Mouse (Mus musculus) left cerebral cortex, adult 8-10 months (tissue): ENCODE results near the gene March11. TPM values are rescaled to one million over a fixed set of nuclear protein-coding genes. Genes with fewer than 3 reads are reported as not detected.
A peak's percentile ranks its signal among the peaks of the same experiment; 100 is the strongest.

Experiments used
- DNase-seq, 2 experiments: peaks; one replicate each; pipeline ENCODE4 v3.0.0; 2022; ENCODE audit warnings: low spot score in 2 of 2
- total RNA-seq, 4 experiments: library from RNA; stranded (reverse); gene quantifications; 2 replicates each; pipeline ENCODE4 v1.2.4; 2022

Gene March11
- total RNA-seq, 4 experiments from 2014 or later, result 8.7 to 13.4 (median 10.3) TPM

DNA sequence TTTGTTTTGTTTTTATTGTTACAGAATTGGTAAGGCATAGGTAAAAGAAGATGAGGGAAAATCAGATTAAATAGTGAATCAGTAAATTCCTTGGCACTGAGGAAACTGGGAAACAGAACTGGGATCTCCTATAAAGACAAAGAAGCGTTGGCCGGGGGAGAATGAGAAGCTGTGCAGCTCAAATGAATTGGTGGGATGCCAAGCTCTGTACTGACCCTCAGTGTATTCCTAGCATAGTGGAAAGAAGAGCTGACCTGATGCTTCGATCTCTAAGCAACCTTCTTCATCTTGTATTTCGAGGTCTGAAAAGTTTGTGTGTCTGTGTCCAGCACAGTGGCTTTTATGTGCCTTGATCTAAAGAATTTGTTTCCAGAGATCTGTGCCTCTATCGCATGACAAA is 64.9 kb downstream of the March11 start:
- DNase-seq, result no peak

GRCm38 (mm10) chr15:26374232-26374631 is 65.4 kb downstream of the March11 start:
- DNase-seq, result no peak

DNA sequence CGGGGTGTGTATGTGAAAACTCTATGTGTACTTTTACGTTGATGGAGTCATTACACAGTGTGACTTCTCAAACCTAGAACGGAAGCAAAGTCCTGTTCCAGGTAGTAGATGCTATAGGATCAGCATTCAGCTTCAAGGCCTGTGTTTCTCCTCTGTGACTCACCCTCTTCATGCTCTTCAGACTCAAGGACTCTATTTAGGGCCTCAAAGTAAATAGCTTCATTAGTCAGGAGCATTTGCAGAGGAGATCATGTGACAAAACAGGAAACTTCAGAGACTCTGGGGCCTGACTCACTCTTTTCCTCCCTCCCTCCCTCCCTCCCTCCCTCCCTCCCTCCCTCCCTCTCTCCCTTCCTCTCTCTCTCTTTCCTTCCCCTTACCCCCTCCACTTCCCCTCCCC is 66.1 kb downstream of the March11 start:
- DNase-seq, result no peak

GRCm38 (mm10) chr15:26377355-26377754 is 68.5 kb downstream of the March11 start:
- no peak for DNase-seq

DNA sequence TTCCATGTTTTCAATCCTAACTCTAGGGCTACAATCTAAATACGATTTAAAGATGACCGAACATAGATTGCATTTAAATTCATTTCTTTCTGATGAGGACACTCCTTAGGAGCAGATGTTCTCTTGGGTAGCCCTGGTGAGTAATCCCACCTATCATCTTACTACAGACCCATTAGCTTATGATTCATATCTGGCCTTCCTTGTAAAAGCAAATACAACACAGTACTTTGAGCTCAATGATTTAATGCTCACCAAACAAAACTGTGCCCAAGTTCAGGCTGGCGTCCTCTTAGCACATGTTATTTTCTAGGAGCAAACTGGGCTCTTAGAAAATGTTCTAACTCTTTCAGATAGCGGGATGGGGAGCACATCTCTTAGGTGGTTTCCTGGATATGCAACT is 70.0 kb downstream of the March11 start:
- no peak for DNase-seq

DNA sequence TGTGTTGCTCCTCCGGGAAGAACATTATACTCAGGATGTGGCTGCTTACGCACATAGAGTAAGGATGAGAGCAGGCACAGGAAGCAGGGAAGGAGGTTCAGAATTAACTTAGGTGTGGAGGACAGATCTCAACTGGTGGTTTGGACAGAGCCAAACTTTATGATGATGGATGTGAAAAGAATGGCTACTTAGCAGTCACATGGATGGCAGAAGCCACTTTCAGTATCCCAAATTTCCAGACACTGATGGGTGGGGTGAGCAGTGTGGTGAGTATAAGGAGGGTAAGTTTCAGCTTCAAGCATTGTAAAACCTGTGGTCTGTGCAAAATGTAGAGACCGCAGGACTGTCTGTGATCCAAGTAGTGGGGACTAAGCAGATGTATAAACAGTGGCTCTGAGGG is 71.0 kb downstream of the March11 start:
- DNase-seq, result no peak

- DNase-seq, result no peak
Observed at GRCm38 (mm10) chr15:26380844-26381243, 72.0 kb downstream of the March11 start.

- DNase-seq, result no peak
Observed at GRCm38 (mm10) chr15:26390001-26390400, 81.2 kb downstream of the March11 start.

- peak in 1 of 2 experiments; percentile 22 for DNase-seq
Observed at GRCm38 (mm10) chr15:26396556-26396955, 87.7 kb downstream of the March11 start.

DNA sequence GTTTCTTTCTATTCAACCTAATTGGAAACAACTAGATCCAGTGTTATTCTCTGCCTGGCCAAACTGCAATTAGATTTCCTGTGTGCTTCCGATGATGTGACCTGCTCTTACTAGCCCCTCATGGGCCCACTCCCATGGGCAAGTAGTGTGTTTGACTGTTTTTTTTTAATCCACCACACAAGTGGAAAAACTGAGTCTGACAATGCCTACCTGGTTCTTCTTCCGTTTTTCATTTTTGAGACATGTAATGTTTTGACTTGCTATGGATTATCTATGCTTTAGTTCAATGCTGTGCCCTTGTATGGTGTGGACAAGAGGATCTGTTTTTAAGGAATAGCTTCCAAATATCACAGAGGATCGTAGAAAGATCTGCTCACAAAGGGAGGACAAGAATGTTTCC is 116.4 kb downstream of the March11 start:
- no peak for DNase-seq

DNA sequence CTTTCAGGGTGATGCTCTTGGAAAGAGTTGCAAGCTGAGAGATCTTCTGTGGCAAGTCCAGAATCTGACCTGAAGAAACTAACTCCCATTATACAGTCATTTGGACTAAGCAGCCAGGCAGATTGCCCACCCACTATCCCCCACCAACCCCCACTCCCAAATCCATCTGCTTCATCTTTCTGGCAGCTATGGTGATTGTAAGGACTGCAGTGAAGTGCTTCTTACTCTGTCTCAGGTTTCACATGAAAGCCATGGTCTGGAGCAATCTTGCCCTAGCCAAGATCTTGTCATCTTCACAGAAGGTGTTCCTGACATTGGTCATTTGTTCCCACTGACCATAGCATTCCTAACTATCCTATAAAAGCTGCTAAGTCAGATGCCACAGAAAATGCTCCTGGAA is 117.4 kb downstream of the March11 start:
- no peak for DNase-seq

GRCm38 (mm10) chr15:26430565-26430964 is 121.7 kb downstream of the March11 start:
- no peak for DNase-seq

DNA sequence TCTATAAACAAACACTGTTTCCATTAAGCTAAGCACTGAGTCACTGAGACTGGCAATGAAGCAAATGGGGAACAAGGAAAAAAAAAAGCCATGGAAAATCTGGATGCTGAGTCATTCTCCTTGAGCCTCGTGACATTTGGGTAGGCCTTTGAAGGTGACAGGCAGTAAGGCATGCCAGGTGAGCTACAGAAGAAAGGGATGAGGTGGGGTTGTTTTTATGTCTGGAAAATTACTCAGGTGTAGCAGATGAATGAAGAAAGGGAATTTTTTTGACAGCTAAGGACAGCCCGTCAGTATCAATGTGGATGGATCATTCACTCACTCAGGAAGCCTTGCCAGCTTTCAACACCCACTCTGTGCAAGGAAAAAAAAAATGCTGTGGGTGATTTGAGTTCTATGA is 123.8 kb downstream of the March11 start:
- DNase-seq, result peak; percentile 7 to 17

DNA sequence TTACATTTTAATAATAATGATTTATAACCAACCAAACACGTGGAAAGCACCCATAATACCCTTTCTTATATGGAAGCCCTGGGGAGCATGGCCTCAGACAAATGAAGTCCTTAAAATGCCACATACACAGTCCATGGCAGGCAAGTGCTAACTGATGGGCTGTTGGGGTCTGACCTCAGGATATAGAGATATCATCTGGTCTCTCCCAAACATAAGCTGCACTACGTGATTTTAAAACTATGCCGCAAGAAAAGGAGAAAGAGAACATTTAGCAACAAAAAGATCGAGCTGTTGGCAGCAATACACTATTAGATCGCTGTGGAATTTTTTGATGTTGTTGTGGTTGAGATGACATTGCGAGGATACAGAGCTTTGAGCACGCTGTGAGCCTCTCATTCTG is 126.9 kb downstream of the March11 start:
- no peak for DNase-seq

DNA sequence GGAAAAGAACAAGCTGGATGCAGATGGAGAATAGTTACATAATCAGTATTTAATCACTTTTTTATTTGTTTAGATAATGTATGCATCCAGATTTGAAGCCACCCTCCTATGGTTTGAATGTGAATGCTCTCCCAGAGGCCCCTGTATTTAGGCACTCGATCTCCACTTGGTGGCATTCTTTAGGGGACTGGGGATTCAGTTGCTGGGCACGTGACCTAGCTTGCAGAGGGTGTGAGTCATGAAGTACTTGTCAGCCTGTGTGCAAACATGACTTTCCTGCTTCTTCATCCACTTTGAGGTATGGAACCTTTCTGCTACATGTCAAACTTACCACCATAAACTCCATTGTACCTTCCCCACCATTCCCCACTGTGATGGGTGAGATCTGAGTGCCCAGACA is 128.3 kb downstream of the March11 start:
- no peak for DNase-seq
